Mouse (Mus musculus) neural tube, embryonic 14.5 days (tissue): ENCODE measurements around the gene Ndfip2. TPM values are rescaled to one million over a fixed set of nuclear protein-coding genes. Genes with fewer than 3 reads are reported as not detected.

Source experiments
- ATAC-seq: fragments of 200-750 bp; cut with Nextera tagmentation; 2 replicates; pipeline ENCODE4 v1.8.0; 2017; ENCODE audit warnings: low read depth, mild to moderate bottlenecking, moderate TSS enrichment, moderate library complexity
- H3K27ac ChIP-seq: fragments of 300-500 bp; sonication (generic); 2 replicates; pipeline ENCODE4 v1.5.1; 2014; ENCODE audit warnings: low read depth, mild to moderate bottlenecking, control low read depth, low read length, moderate library complexity, mixed read lengths
- H3K27me3 ChIP-seq: fragments of 300-500 bp; sonication (generic); 2 replicates; pipeline ENCODE4 v1.6.1; 2014; ENCODE audit warnings: low read length; ENCODE audit not compliant: control insufficient read depth, insufficient read depth
- H3K36me3 ChIP-seq: fragments of 300-500 bp; sonication (generic); 2 replicates; pipeline ENCODE4 v1.6.1; 2014; ENCODE audit warnings: low read length, mixed read lengths; ENCODE audit not compliant: control insufficient read depth, insufficient read depth
- H3K4me1 ChIP-seq: fragments of 300-500 bp; sonication (generic); 2 replicates; pipeline ENCODE4 v1.6.1; 2014; ENCODE audit warnings: low read length; ENCODE audit not compliant: control insufficient read depth, insufficient read depth
- H3K4me2 ChIP-seq: fragments of 300-500 bp; sonication (generic); 2 replicates; pipeline ENCODE4 v1.6.1; 2014; ENCODE audit warnings: mild to moderate bottlenecking, low read depth, low read length, control low read depth
- H3K4me3 ChIP-seq: fragments of 300-500 bp; sonication (generic); 2 replicates; pipeline ENCODE4 v1.5.1; 2014; ENCODE audit warnings: low read depth, low read length, control low read depth, mixed read lengths
- H3K9ac ChIP-seq: fragments of 300-500 bp; sonication (generic); replicated peaks from 2 replicates; pipeline ENCODE4 v1.6.1; 2014; ENCODE audit warnings: low read depth, mild to moderate bottlenecking, control low read depth, low read length, mixed read lengths
- H3K9me3 ChIP-seq: fragments of 300-500 bp; sonication (generic); 2 replicates; pipeline ENCODE4 v1.6.1; 2016; ENCODE audit warnings: low read length; ENCODE audit not compliant: control insufficient read depth
- WGBS: fragments of 180-500 bp; shearing (Covaris S2); extraction: QIAGEN DNeasy Blood & Tissue Kit; methylation state at CpG from one replicate; pipeline ENCODE4 v1.1.7; 2014; 5-methylcytosine and 5-hydroxymethylcytosine counted together
- polyA plus RNA-seq: library from polyadenylated mRNA; unstranded; fragments of >200 nt; fragmentation: Nextera tagmentation; extraction: Ambion mirVana; gene quantifications from 2 replicates; pipeline ENCODE4 v1.2.1, GENCODE M21; 2014

Gene Ndfip2
- polyA plus RNA-seq, 1 experiment from 2014 or later, result 141 TPM

- Histone ChIP-seq H3K27ac (no peak overlapping the region), H3K36me3 (no peaks in the 10 kb centered on the region), H3K9me3 (no peaks in the 10 kb centered on the region), H3K27me3 (no peaks in the 10 kb centered on the region), H3K4me2 (no peak overlapping the region), H3K4me3 (no peak overlapping the region), H3K4me1 (no peaks in the 10 kb centered on the region), H3K9ac (no peak overlapping the region)
- ATAC-seq, result no peak
- WGBS, result 87% methylated on average over 4 of the region's 4 CpGs
These were observed 14.2 kb downstream of the Ndfip2 start for GRCm38 (mm10) chr14:105272539-105272938.

GRCm38 (mm10) chr14:105275196-105275595 lies 16.8 kb downstream of the Ndfip2 start:
- H3K4me1 ChIP-seq, result no peaks in the 10 kb centered on the region
- no peak overlapping the region for H3K4me2 ChIP-seq
- ATAC-seq, result no peak
- H3K4me3 ChIP-seq, result no peak overlapping the region
- WGBS, result 80% methylated on average over 5 of the region's 5 CpGs
- H3K36me3 ChIP-seq, result no peaks in the 10 kb centered on the region
- H3K9ac ChIP-seq, result no peak overlapping the region
- H3K27me3 ChIP-seq, result no peaks in the 10 kb centered on the region
- H3K27ac ChIP-seq, result no peak overlapping the region
- no peaks in the 10 kb centered on the region for H3K9me3 ChIP-seq

GRCm38 (mm10) chr14:105277277-105277676 lies 18.9 kb downstream of the Ndfip2 start:
- no peak for ATAC-seq
- WGBS, result 61% methylated on average over 5 of the region's 5 CpGs
- no peak overlapping the region for H3K27ac ChIP-seq
- no peak overlapping the region for H3K4me3 ChIP-seq
- H3K36me3 ChIP-seq, result no peaks in the 10 kb centered on the region
- no peaks in the 10 kb centered on the region for H3K27me3 ChIP-seq
- no peaks in the 10 kb centered on the region for H3K4me1 ChIP-seq
- no peak overlapping the region for H3K9ac ChIP-seq
- H3K9me3 ChIP-seq, result no peaks in the 10 kb centered on the region
- no peak overlapping the region for H3K4me2 ChIP-seq

GRCm38 (mm10) chr14:105284062-105284461 lies 25.7 kb downstream of the Ndfip2 start:
- H3K27me3 ChIP-seq, result no peaks in the 10 kb centered on the region
- H3K9ac ChIP-seq, result no peak overlapping the region
- no peaks in the 10 kb centered on the region for H3K4me1 ChIP-seq
- 94% methylated on average over 3 of the region's 3 CpGs for WGBS
- no peak overlapping the region for H3K27ac ChIP-seq
- ATAC-seq, result no peak
- no peaks in the 10 kb centered on the region for H3K9me3 ChIP-seq
- H3K4me3 ChIP-seq, result no peak overlapping the region
- H3K36me3 ChIP-seq, result peaks cover 4% of the 10 kb centered on the region; the same call in 1 of the 2 replicates
- H3K4me2 ChIP-seq, result no peak overlapping the region

- Histone ChIP-seq H3K36me3 (peaks cover 9% of the 10 kb centered on the region), H3K4me2 (no peak overlapping the region), H3K27ac (no peak overlapping the region), H3K4me1 (no peaks in the 10 kb centered on the region), H3K4me3 (no peak overlapping the region), H3K9me3 (no peaks in the 10 kb centered on the region), H3K9ac (no peak overlapping the region), H3K27me3 (no peaks in the 10 kb centered on the region)
- no peak for ATAC-seq
- WGBS, result 89% methylated on average over 4 of the region's 4 CpGs
These were observed 29.2 kb downstream of the Ndfip2 start for GRCm38 (mm10) chr14:105287557-105287956.

- H3K9ac ChIP-seq, result no peak overlapping the region
- WGBS, result 98% methylated on average over 2 of the region's 2 CpGs
These were observed 29.6 kb downstream of the Ndfip2 start for GRCm38 (mm10) chr14:105287972-105288371.

GRCm38 (mm10) chr14:105288529-105288928 lies 30.2 kb downstream of the Ndfip2 start:
- no peaks in the 10 kb centered on the region for H3K9me3 ChIP-seq
- no peak overlapping the region for H3K4me3 ChIP-seq
- no peak overlapping the region for H3K9ac ChIP-seq
- no peak overlapping the region for H3K4me2 ChIP-seq
- ATAC-seq, result no peak
- WGBS, result 95% methylated on average over 4 of the region's 4 CpGs
- H3K36me3 ChIP-seq, result peaks cover 9% of the 10 kb centered on the region
- H3K27me3 ChIP-seq, result no peaks in the 10 kb centered on the region
- no peak overlapping the region for H3K27ac ChIP-seq
- H3K4me1 ChIP-seq, result no peaks in the 10 kb centered on the region

More at GRCm38 (mm10) chr14:105287972-105288371, 29.6 kb downstream of the Ndfip2 start:
- no peak overlapping the region for H3K4me3 ChIP-seq
- H3K27me3 ChIP-seq, result no peaks in the 10 kb centered on the region
- no peaks in the 10 kb centered on the region for H3K4me1 ChIP-seq
- H3K9me3 ChIP-seq, result no peaks in the 10 kb centered on the region
- no peak overlapping the region for H3K4me2 ChIP-seq
- no peak for ATAC-seq
- no peak overlapping the region for H3K27ac ChIP-seq
- H3K36me3 ChIP-seq, result peaks cover 9% of the 10 kb centered on the region

- Histone ChIP-seq H3K4me1 (no peaks in the 10 kb centered on the region), H3K9me3 (no peaks in the 10 kb centered on the region), H3K36me3 (peaks cover 12% of the 10 kb centered on the region), H3K4me3 (no peak overlapping the region), H3K4me2 (no peak overlapping the region), H3K9ac (no peak overlapping the region), H3K27ac (no peak overlapping the region), H3K27me3 (no peaks in the 10 kb centered on the region)
- ATAC-seq, result no peak
- 92% methylated on average over 9 of the region's 9 CpGs for WGBS
These were observed 33.8 kb downstream of the Ndfip2 start for GRCm38 (mm10) chr14:105292139-105292538.

- Histone ChIP-seq H3K36me3 (peaks cover 8% of the 10 kb centered on the region; the same call in 1 of the 2 replicates), H3K4me2 (no peak overlapping the region), H3K4me3 (no peak overlapping the region), H3K4me1 (no peaks in the 10 kb centered on the region), H3K27me3 (no peaks in the 10 kb centered on the region), H3K9ac (no peak overlapping the region), H3K9me3 (no peaks in the 10 kb centered on the region), H3K27ac (no peak overlapping the region)
- WGBS, result 77% methylated on average over 3 of the region's 3 CpGs
- no peak for ATAC-seq
These were observed 35.4 kb downstream of the Ndfip2 start for GRCm38 (mm10) chr14:105293777-105294176.
